Mouse (Mus musculus) midbrain, embryonic 10.5 days (tissue): ENCODE measurements around the gene Tmem212. TPM values are rescaled to one million over a fixed set of nuclear protein-coding genes. Genes with fewer than 3 reads are reported as not detected.

ENCODE experiments used
- DNase-seq: peaks from one replicate; pipeline ENCODE4 v3.0.0-alpha.2; 2017; ENCODE audit warnings: low spot score
- H3K27ac ChIP-seq: fragments of 300-500 bp; sonication (generic); replicated peaks from 2 replicates; pipeline ENCODE4 v1.5.1; 2016; ENCODE audit warnings: mild to moderate bottlenecking
- H3K27me3 ChIP-seq: fragments of 300-500 bp; sonication (generic); 2 replicates; pipeline ENCODE4 v1.6.1; 2016; ENCODE audit warnings: low read depth, mild to moderate bottlenecking; ENCODE audit not compliant: poor library complexity, severe bottlenecking
- H3K36me3 ChIP-seq: fragments of 300-500 bp; sonication (generic); 2 replicates; pipeline ENCODE4 v1.6.1; 2016; ENCODE audit warnings: mild to moderate bottlenecking, moderate library complexity
- H3K4me1 ChIP-seq: fragments of 300-500 bp; sonication (generic); 2 replicates; pipeline ENCODE4 v1.6.1; 2016
- H3K4me3 ChIP-seq: fragments of 300-500 bp; sonication (generic); 2 replicates; pipeline ENCODE4 v1.5.1; 2016; ENCODE audit warnings: mild to moderate bottlenecking, moderate library complexity
- H3K9me3 ChIP-seq: fragments of 300-500 bp; sonication (generic); replicated peaks from 2 replicates; pipeline ENCODE4 v1.6.1; 2016; ENCODE audit warnings: mild to moderate bottlenecking
- WGBS: fragments of 180-500 bp; shearing (Covaris S2); methylation state at CpG from one replicate; pipeline ENCODE4 v1.1.7; 2016; 5-methylcytosine and 5-hydroxymethylcytosine counted together
- polyA plus RNA-seq: library from polyadenylated mRNA; unstranded; fragments of >200 nt; fragmentation: Nextera tagmentation; extraction: Ambion mirVana; gene quantifications from 2 replicates; pipeline ENCODE4 v1.2.1, GENCODE M21; 2016

Tmem212 gene
- polyA plus RNA-seq, 1 experiment from 2014 or later, result not detected

- no peak overlapping the region for H3K27ac ChIP-seq
- no peak for DNase-seq
- peaks cover 6% of the 10 kb centered on the region for H3K4me1 ChIP-seq
- H3K4me3 ChIP-seq, result no peak overlapping the region
- 86% methylated on average over 6 of the region's 6 CpGs for WGBS
- no peaks in the 10 kb centered on the region for H3K9me3 ChIP-seq
- H3K36me3 ChIP-seq, result no peaks in the 10 kb centered on the region
- no peaks in the 10 kb centered on the region for H3K27me3 ChIP-seq
Measured at GRCm38 (mm10) chr3:27881897-27882835, 14.0 kb downstream of the Tmem212 start.

DNA sequence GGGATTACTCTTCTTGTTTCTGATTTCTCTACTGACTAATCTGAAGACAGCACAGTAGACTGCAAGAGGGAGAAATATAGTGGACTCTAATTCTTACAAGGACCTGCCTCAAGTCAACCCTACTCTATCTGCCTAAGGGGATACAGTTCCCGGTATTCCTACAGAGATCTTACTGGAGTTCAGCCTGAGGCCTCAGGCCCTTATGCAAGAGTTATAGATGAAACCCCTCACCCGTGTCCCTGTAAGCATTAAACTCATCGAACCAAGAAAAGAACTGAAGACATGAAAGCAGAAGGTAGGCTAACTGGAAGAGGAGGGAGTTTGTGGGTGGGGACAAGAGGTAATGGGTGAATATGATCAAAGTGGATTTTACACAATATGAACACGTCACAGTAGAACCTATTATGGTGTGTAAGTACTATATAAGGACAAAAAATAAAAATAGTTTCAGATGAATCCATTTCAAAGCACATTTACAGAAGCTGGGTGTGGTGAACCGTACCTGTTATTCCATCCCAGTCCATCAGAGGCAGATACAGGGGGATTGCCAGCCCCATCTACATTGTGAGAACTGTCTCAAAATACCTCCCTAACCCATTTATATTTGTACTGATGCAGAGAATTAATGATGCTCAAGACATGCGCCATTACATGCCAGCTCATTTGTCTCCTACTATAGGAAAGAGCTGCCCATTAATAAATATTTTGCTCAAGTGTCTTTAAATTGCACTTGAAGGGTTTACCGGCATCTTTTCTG lies 17.1 kb downstream of the Tmem212 start:
- 91% methylated on average over 7 of the region's 7 CpGs for WGBS
- no peaks in the 10 kb centered on the region for H3K9me3 ChIP-seq
- no peak for DNase-seq
- peaks cover 6% of the 10 kb centered on the region for H3K4me1 ChIP-seq
- no peaks in the 10 kb centered on the region for H3K36me3 ChIP-seq
- H3K27me3 ChIP-seq, result no peaks in the 10 kb centered on the region
- H3K4me3 ChIP-seq, result no peak overlapping the region
- H3K27ac ChIP-seq, result no peak overlapping the region

- WGBS, result 82% methylated on average over 9 of the region's 9 CpGs
- peak; percentile 8 for DNase-seq
Measured at GRCm38 (mm10) chr3:27873268-27874073, 22.7 kb downstream of the Tmem212 start.

GRCm38 (mm10) chr3:27872429-27872828 lies 23.7 kb downstream of the Tmem212 start:
- no peak for DNase-seq
- WGBS, result 85% methylated on average over 4 of the region's 4 CpGs
- H3K4me1 ChIP-seq, result peaks cover 10% of the 10 kb centered on the region
- no peaks in the 10 kb centered on the region for H3K27me3 ChIP-seq
- no peak overlapping the region for H3K27ac ChIP-seq
- no peaks in the 10 kb centered on the region for H3K36me3 ChIP-seq
- H3K4me3 ChIP-seq, result no peak overlapping the region
- no peaks in the 10 kb centered on the region for H3K9me3 ChIP-seq

More at GRCm38 (mm10) chr3:27873268-27874073, 22.7 kb downstream of the Tmem212 start:
- no peaks in the 10 kb centered on the region for H3K36me3 ChIP-seq
- no peak overlapping the region for H3K27ac ChIP-seq
- no peak overlapping the region for H3K4me3 ChIP-seq
- H3K9me3 ChIP-seq, result no peaks in the 10 kb centered on the region
- H3K4me1 ChIP-seq, result peaks cover 10% of the 10 kb centered on the region
- H3K27me3 ChIP-seq, result no peaks in the 10 kb centered on the region

GRCm38 (mm10) chr3:27871891-27872290 lies 24.3 kb downstream of the Tmem212 start:
- Histone ChIP-seq H3K27me3 (no peaks in the 10 kb centered on the region), H3K36me3 (no peaks in the 10 kb centered on the region), H3K9me3 (no peaks in the 10 kb centered on the region), H3K4me1 (peaks cover 10% of the 10 kb centered on the region), H3K27ac (no peak overlapping the region), H3K4me3 (no peak overlapping the region)
- no peak for DNase-seq
- 91% methylated on average over 3 of the region's 3 CpGs for whole genome bisulfite sequencing

DNA sequence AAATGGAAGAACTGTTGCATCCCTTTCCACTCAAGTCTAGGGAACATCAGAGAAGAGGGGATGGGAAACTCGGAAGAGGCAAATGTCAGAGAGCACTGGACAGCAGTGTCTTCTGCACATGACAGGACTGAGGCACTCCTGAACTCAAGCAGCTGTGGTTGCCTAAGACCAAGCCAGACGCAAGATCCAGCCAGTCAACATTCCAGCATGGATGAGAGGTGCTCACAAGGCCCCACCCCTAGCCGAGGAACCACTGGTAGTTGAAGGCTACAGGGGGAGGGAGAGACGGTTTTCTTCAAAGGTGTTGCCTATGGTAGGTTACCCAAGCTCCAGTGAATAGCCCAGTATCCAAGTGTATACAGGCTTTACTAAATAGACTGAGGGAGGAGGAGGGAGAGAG lies 24.8 kb downstream of the Tmem212 start:
- 76% methylated on average over 4 of the region's 4 CpGs for WGBS
- DNase-seq, result no peak
- Histone ChIP-seq H3K4me1 (peaks cover 10% of the 10 kb centered on the region), H3K27ac (no peak overlapping the region), H3K27me3 (no peaks in the 10 kb centered on the region), H3K4me3 (no peak overlapping the region), H3K36me3 (no peaks in the 10 kb centered on the region), H3K9me3 (no peaks in the 10 kb centered on the region)

DNA sequence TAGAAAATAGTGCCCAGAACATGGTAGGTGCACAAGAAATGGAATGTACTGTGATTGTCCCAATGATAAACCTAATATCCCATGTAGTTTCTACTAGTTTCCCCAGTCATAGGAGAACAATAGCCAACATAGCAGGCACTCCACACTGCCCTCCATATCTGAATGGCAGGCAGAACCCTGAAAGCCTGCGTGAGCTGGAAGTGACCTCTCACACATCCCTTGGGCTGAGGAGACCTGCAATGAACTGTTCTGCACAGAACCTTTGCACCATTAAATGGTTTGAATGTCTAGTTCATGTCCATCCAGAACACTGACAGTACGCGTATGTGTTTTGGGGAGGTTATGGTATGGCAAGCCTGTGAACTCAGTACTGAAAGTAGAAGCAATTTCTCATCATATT lies 27.5 kb downstream of the Tmem212 start:
- 95% methylated on average over 3 of the region's 3 CpGs for WGBS
- H3K9me3 ChIP-seq, result no peaks in the 10 kb centered on the region
- H3K36me3 ChIP-seq, result no peaks in the 10 kb centered on the region
- H3K4me1 ChIP-seq, result peaks cover 14% of the 10 kb centered on the region
- H3K27ac ChIP-seq, result no peak overlapping the region
- H3K4me3 ChIP-seq, result no peak overlapping the region
- DNase-seq, result no peak
- no peaks in the 10 kb centered on the region for H3K27me3 ChIP-seq

GRCm38 (mm10) chr3:27867731-27868130 lies 28.4 kb downstream of the Tmem212 start:
- H3K9me3 ChIP-seq, result no peaks in the 10 kb centered on the region
- H3K27me3 ChIP-seq, result no peaks in the 10 kb centered on the region
- 77% methylated on average over 3 of the region's 3 CpGs for WGBS
- peaks cover 16% of the 10 kb centered on the region for H3K4me1 ChIP-seq
- H3K4me3 ChIP-seq, result no peak overlapping the region
- no peaks in the 10 kb centered on the region for H3K36me3 ChIP-seq
- H3K27ac ChIP-seq, result no peak overlapping the region
- DNase-seq, result peak; percentile 2

- H3K9me3 ChIP-seq, result no peaks in the 10 kb centered on the region
- peak overlapping the region; percentile 86 for H3K27ac ChIP-seq
- no peaks in the 10 kb centered on the region for H3K36me3 ChIP-seq
- 13% methylated on average over 16 of the region's 16 CpGs for WGBS
- DNase-seq, result peak; percentile 75
- peak overlapping the region; percentile 40 for H3K4me3 ChIP-seq
- peaks cover 62% of the 10 kb centered on the region for H3K4me1 ChIP-seq
- no peaks in the 10 kb centered on the region for H3K27me3 ChIP-seq
Measured at GRCm38 (mm10) chr3:27862821-27863740, 33.1 kb downstream of the Tmem212 start.

DNA sequence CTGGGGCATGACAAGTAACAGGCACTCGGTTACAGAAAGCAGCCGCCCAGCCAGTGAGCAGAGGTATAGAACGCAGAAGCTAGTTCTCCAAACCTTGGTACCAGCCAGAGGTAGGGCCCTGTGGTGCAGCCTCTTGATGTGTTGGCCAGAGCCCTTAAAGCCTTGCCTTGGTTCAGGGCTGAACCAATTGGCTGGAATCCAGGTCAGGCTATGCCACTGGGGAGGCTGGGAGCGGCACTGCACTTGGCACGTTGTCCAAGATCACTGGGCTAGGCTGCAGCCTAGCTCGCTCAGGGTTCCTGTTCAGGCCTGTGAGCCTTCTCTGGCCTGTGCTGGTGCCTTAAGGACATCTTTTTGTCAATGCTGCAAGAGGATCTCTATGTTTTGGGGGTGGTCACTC lies 34.6 kb downstream of the Tmem212 start:
- WGBS, result 90% methylated on average over 6 of the region's 6 CpGs
- Histone ChIP-seq H3K27me3 (no peaks in the 10 kb centered on the region), H3K27ac (peak overlapping the region; percentile 86), H3K4me3 (no peak overlapping the region), H3K36me3 (no peaks in the 10 kb centered on the region), H3K9me3 (no peaks in the 10 kb centered on the region), H3K4me1 (peaks cover 66% of the 10 kb centered on the region)
- no peak for DNase-seq

DNA sequence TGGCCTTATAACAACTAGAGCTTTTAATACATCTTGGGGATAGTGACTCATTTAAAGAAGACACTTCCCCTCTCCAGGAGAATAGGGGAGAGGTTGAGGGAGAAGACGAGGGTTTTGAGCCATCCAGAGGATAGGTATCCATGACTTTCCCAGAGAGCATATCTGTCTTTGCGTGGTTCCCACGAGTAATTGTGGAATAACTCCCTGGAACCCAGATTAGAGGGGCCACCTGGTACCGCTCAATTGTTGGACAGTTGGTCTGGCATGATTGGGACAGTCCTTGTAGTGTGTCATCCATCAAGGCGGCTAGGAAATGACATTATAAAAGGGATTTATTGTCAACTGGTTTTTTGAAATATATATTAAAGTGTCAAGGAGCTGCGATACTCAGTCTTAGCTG lies 35.1 kb downstream of the Tmem212 start:
- H3K27me3 ChIP-seq, result no peaks in the 10 kb centered on the region
- no peak for DNase-seq
- WGBS, result 92% methylated on average over 6 of the region's 6 CpGs
- no peaks in the 10 kb centered on the region for H3K9me3 ChIP-seq
- peak overlapping the region; percentile 86 for H3K27ac ChIP-seq
- H3K36me3 ChIP-seq, result no peaks in the 10 kb centered on the region
- peaks cover 66% of the 10 kb centered on the region for H3K4me1 ChIP-seq
- H3K4me3 ChIP-seq, result no peak overlapping the region
